Mouse (Mus musculus) myocyte (in vitro differentiated cells): Measurements from ENCODE around the gene Irf2.

Source experiments
- CEBPB ChIP-seq: IDR thresholded peaks from 2 replicates; pipeline ENCODE4 v1.6.1; 2011; ENCODE audit warnings: mild to moderate bottlenecking, moderate library complexity; ENCODE audit not compliant: poor library complexity, insufficient read depth, severe bottlenecking
- E2F4 ChIP-seq: IDR thresholded peaks from one replicate; pipeline ENCODE4 v1.6.1; 2011; ENCODE audit warnings: mild to moderate bottlenecking, control low read depth, moderate library complexity; ENCODE audit not compliant: insufficient read depth
- MAX ChIP-seq: IDR thresholded peaks from one replicate; pipeline ENCODE4 v1.6.1; 2011; ENCODE audit warnings: low read depth, mild to moderate bottlenecking, control low read depth
- MYOD1 ChIP-seq, 3 experiments: IDR thresholded peaks; one replicate each; pipeline ENCODE4 v1.6.1; 2011; ENCODE audit warnings: control low read depth in 2 of 3, low read depth in 2 of 3, mild to moderate bottlenecking in 2 of 3, moderate library complexity in 1 of 3; ENCODE audit not compliant: insufficient read length in 2 of 3, control insufficient read depth in 1 of 3
- POLR2A ChIP-seq: IDR thresholded peaks from one replicate; pipeline ENCODE4 v1.6.1; 2011; ENCODE audit warnings: low read depth, mild to moderate bottlenecking, control low read depth, moderate library complexity; ENCODE audit not compliant: insufficient read length
- POLR2AphosphoS2 ChIP-seq: IDR thresholded peaks from one replicate; pipeline ENCODE4 v1.6.1; 2011; ENCODE audit warnings: low read depth, control low read depth; ENCODE audit not compliant: insufficient read length
- TCF12 ChIP-seq: IDR thresholded peaks from one replicate; pipeline ENCODE4 v1.6.1; 2011; ENCODE audit warnings: mild to moderate bottlenecking, control low read depth; ENCODE audit not compliant: poor library complexity, insufficient read depth, severe bottlenecking
- USF1 ChIP-seq: IDR thresholded peaks from one replicate; pipeline ENCODE4 v1.6.1; 2011; ENCODE audit warnings: low read depth, mild to moderate bottlenecking, control low read depth, moderate library complexity

DNA sequence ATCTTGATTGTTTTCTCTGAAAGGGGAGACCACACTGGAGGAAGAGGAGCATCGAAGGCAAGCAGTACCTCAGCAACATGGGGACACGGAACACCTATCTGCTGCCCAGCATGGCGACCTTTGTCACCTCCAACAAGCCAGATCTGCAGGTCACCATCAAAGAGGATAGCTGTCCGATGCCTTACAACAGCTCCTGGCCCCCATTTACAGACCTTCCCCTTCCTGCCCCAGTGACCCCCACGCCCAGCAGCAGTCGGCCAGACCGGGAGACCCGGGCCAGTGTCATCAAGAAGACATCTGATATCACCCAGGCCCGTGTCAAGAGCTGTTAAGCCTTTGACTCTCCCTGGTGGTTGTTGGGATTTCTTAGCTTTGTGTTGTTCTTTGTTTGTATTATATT lies 106.4 kb downstream of the Irf2 start:
- TF ChIP-seq E2F4 (no peak), MYOD1 (IDR thresholded peaks at IDR 0.05; ENCODE audit: control insufficient read depth in 1 of 3, insufficient read length in 2 of 3, low read depth in 2 of 3) (no peak), POLR2A (no peak), TCF12 (no peak), USF1 (no peak), POLR2AphosphoS2 (no peak), MAX (no peak), CEBPB (no peak)
